Mouse (Mus musculus) small intestine, adult 2 months (tissue): ENCODE data around the gene Gm17387.

Experiments
- CTCF ChIP-seq: fragments of 200-500 bp; IDR thresholded peaks from 2 replicates; pipeline ENCODE4 v1.5.1; 2012; ENCODE audit warnings: low read depth, mild to moderate bottlenecking, control low read depth, inconsistent platforms, low read length, moderate library complexity, mixed read lengths; ENCODE audit not compliant: insufficient replicate concordance, insufficient read length; ENCODE audit errors: extremely low read depth
- POLR2A ChIP-seq: fragments of 200-500 bp; IDR thresholded peaks from 2 replicates; pipeline ENCODE4 v1.6.1; 2012; ENCODE audit warnings: low read depth, mild to moderate bottlenecking, control low read depth, inconsistent platforms, low read length, moderate library complexity

DNA sequence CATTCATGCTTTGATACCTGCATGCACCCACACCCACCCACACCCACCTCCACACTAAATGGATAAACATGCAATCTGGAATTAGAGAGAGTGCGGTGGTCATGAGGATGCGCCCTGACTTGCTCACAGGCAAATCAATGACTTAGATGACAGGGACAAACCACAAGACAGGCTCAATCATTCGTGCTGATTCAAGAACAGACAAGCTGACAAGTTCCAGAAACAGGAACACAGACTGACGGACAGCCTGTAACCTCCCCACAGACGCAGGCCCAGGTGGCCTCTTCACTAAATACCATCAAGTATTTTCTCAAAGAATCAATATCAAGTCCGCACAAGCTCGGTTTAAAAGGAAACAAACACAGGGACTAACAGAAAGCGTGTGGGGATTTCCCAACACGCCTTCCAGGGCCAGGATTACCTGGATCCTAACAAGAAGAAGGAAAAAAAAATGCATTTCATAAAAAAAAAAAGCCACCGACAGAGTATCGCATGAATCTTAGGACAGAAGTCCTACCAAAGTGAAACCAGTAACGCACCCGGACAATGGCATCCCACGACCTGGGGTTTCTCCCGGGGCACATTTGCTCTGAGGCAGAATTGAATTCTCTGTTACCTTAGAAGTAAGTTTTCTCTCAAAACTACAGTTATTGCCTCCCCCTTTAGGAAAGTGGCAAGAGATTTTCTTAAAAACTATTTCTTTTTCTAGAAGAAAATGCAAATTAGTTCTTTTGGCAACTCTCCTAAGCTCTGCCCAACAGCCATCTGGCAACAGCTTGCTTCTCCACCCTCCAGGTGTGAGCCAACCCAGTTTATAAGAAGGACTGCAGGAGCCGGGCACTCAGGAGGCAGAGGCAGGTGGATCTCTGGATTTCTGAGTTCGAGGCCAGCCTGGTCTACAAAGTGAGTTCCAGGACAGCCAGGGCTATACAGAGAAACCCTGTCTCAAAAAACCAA lies 41.5 kb upstream of the Gm17387 start:
- TF ChIP-seq CTCF: no peak
- no peak for TF ChIP-seq POLR2A
